Mouse (Mus musculus) fat pad, adult 2 months (tissue): ENCODE results near the gene Mrps5.

Source experiments
- DNase-seq: peaks from one replicate; pipeline ENCODE4 v3.0.0-alpha.2; 2011; ENCODE audit warnings: low read depth, low spot score; ENCODE audit errors: extremely low read depth

The Mrps5 gene

GRCm38 (mm10) chr2:127612288-127612687 lies 25.3 kb downstream of the Mrps5 start:
- no peak for DNase-seq

DNA sequence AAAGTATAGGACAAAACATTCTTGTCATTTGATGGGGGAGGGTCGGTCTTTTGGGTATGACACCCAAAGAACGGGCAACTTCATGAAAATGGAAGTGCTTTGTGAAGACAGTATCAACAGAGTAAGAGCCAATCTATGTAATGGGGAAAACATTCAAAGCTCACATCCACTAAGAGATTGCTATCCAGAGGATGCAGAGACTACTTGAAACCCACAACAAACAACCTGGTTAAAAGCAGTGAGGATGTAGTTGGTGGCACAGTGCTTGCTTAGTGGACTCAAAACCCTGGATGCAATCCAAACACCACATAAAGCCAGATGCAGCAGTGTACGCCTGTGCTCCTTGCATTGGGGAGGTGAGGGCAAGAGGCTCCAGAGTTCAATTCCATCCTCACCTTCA lies 32.3 kb downstream of the Mrps5 start:
- DNase-seq, result no peak

GRCm38 (mm10) chr2:127622065-127622464 lies 35.0 kb downstream of the Mrps5 start:
- no peak for DNase-seq

DNA sequence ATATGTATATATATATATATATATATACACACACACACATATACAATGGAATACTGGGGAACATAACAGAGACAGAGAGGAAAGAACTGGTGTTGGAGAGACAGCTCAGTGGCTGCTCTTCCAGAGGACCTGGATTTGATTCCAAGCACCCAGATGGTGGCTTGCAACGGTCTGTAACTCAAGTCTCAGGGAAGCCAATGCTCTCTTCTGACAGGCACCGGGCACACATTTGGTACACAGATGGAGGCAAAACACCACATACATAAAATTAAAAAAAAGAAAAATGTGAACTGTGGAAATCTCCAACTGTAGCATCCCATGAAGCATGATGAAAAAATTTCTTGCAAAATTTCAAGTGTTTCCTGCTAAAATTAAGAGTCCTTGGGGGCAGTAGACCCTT lies 37.8 kb downstream of the Mrps5 start:
- no peak for DNase-seq

GRCm38 (mm10) chr2:127625659-127626058 lies 38.6 kb downstream of the Mrps5 start:
- DNase-seq, result no peak

GRCm38 (mm10) chr2:127627354-127627753 lies 40.3 kb downstream of the Mrps5 start:
- DNase-seq, result no peak

GRCm38 (mm10) chr2:127627990-127628570 lies 41.1 kb downstream of the Mrps5 start:
- DNase-seq, result no peak

- no peak for DNase-seq
Observed at GRCm38 (mm10) chr2:127632601-127633000, 45.6 kb downstream of the Mrps5 start.

GRCm38 (mm10) chr2:127635581-127635980 lies 48.6 kb downstream of the Mrps5 start:
- DNase-seq, result no peak

DNA sequence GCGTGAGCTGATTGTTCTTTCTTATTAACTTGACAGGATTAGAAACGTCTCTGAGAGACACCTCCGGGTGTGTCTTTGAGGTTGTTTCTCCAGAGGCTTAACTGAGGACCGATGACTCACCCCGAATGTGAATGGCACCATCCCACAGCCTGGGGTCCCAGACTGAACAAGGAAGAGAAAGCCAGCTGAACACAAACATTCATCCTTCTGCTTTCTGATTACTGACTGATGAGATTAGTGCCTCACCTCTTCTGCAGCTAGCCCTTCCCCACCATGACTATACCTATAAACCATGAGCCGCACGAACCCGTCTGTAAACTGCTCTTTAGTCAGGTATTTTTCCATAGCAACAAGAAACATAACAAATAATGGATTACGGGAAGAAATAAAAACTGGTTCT lies 52.0 kb downstream of the Mrps5 start:
- no peak for DNase-seq

GRCm38 (mm10) chr2:127643728-127644704 lies 57.0 kb downstream of the Mrps5 start:
- no peak for DNase-seq

- DNase-seq, result no peak
Observed at GRCm38 (mm10) chr2:127646875-127647274, 59.9 kb downstream of the Mrps5 start.

DNA sequence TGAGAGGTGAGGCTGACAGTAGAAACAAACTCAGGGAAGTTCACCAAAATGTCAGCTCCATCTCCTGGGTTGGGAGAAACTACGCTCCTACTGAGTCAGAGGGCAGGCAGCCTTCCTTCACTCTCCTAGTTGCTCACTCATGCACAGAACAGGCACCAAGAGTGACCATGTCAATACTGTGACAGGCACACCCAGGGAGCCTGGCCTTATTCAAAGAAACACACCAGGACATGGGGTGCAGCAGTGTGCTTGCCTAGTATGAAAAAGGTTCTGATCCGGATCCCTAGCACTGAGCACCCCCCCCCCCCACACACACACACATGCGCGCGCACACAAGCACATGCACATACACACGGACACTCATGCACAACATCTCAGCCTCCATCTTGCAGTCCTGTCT lies 61.1 kb downstream of the Mrps5 start:
- DNase-seq, result no peak

DNA sequence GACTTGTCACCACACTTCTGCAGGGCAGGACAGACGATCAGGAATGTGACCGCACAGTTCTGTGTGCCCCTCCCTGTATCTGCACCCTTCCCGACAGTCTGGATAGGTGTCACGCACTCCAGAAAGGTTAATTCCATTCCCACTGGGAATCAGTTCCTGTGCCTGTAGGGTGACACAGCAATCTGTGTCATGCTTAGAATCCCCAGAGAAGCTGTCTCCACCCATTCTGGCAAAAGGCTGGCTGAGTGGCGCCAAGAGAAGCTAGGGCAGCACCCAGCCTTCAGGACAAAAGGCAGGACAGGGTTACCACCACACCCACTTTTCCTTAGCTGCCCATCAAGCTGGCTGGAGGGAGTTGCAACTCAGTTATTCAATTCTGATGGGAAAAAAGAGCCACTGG lies 62.9 kb downstream of the Mrps5 start:
- DNase-seq, result no peak

- DNase-seq, result no peak
Observed at GRCm38 (mm10) chr2:127651601-127652000, 64.6 kb downstream of the Mrps5 start.

DNA sequence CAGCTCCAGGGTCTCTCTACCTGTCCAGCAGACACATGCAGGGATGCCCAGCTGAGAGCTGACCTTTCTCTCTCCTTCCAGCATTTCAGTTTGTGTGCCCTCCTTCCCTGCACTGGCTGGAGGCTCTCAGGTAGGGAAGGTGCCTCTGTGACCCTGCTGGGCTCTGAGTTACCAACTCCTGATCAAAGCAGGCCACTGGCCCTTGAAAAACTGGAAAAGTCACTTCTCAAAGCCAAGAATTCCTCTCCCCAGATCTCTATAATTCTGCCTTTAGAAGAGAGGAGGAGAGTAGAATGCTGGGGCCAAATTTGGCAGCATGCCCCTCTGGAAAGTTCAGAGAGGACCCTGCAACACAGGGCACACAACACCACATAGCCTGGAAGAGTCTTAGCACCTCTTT lies 65.3 kb downstream of the Mrps5 start:
- no peak for DNase-seq

DNA sequence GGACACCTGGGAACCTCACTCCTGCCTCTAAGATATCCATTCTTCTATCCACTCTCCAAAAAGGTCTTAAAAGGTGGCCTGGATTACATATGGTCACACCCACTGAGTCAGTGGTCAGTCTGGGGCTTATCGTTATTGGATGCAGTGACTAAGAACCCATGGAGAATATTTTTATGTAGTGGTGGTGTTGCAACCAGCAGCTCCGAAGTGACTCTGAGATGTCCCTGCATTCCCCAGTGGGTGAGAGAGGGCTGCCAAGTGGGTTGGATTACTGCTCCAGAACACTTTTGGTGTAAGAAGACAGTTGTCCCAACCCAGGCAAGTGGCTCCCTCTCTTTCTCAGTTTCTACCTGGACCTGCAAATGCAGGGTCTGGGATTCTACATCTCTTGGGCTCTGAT lies 65.8 kb downstream of the Mrps5 start:
- no peak for DNase-seq

DNA sequence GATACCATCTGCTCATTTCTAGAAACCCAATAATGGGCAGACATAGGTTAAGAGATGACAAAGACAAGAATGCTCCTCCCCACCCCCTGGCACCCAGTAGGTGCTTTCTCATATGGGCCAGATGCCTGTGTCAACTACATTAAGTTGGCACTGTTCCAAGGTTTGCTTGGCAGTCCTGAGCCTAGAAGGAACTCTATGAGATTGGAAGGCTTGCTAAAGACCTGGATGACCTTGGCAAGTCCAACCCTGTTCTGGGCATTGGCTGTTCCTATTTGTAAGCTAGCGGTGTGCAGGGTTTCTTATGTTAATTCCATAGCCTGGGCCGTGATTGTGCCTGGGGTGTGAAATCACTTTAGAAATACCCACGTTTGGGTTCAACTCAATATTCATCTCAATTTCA lies 67.8 kb downstream of the Mrps5 start:
- no peak for DNase-seq

- no peak for DNase-seq
Observed at GRCm38 (mm10) chr2:127655419-127655818, 68.4 kb downstream of the Mrps5 start.

- DNase-seq, result no peak
Observed at GRCm38 (mm10) chr2:127656086-127656720, 69.2 kb downstream of the Mrps5 start, which contains the start of gene Mal. Gene Mal, minus strand, starts transcription at chr2:127656695.
